Mouse (Mus musculus) thymus, postnatal 36 days (tissue): Measurements from ENCODE around the gene Lmod2.

Experiments used
- DNase-seq, 2 experiments: peaks; one replicate each; pipeline ENCODE4 v3.0.0; 2022; ENCODE audit warnings: mixed read lengths in 2 of 2

The Lmod2 gene

GRCm38 (mm10) chr6:24597500-24597899 lies at the start of gene Lmod2:
Gene Lmod2 (plus strand): TSS chr6:24597762.
- DNase-seq = no peak

- DNase-seq = no peak
Measured at GRCm38 (mm10) chr6:24549801-24550200, 47.8 kb upstream of the Lmod2 start.

GRCm38 (mm10) chr6:24552046-24552445 lies 45.5 kb upstream of the Lmod2 start:
- DNase-seq = no peak

- DNase-seq = no peak
Measured at GRCm38 (mm10) chr6:24554427-24555086, 43.0 kb upstream of the Lmod2 start.

GRCm38 (mm10) chr6:24555488-24555887 lies 42.1 kb upstream of the Lmod2 start:
- DNase-seq = no peak

- DNase-seq = no peak
Measured at GRCm38 (mm10) chr6:24564081-24564480, 33.5 kb upstream of the Lmod2 start.

GRCm38 (mm10) chr6:24564886-24565285 lies 32.7 kb upstream of the Lmod2 start:
- no peak for DNase-seq

- DNase-seq = no peak
Measured at GRCm38 (mm10) chr6:24568963-24569362, 28.6 kb upstream of the Lmod2 start.

GRCm38 (mm10) chr6:24569711-24570110 lies 27.9 kb upstream of the Lmod2 start:
- no peak for DNase-seq

- no peak for DNase-seq
Measured at GRCm38 (mm10) chr6:24570278-24570677, 27.3 kb upstream of the Lmod2 start.

- no peak for DNase-seq
Measured at GRCm38 (mm10) chr6:24571126-24571525, 26.4 kb upstream of the Lmod2 start.

GRCm38 (mm10) chr6:24572431-24572830 lies 25.1 kb upstream of the Lmod2 start:
- no peak for DNase-seq

GRCm38 (mm10) chr6:24573319-24573718 lies 24.2 kb upstream of the Lmod2 start:
- no peak for DNase-seq

GRCm38 (mm10) chr6:24583456-24583855 lies 14.1 kb upstream of the Lmod2 start:
- no peak for DNase-seq

GRCm38 (mm10) chr6:24585431-24586310 lies 11.9 kb upstream of the Lmod2 start:
- DNase-seq = no peak

GRCm38 (mm10) chr6:24586885-24587284 lies 10.7 kb upstream of the Lmod2 start:
- no peak for DNase-seq

- DNase-seq = no peak
Measured at GRCm38 (mm10) chr6:24590282-24590681, 7.3 kb upstream of the Lmod2 start.

- DNase-seq = no peak
Measured at GRCm38 (mm10) chr6:24591525-24592218, 5.9 kb upstream of the Lmod2 start.

GRCm38 (mm10) chr6:24599179-24599578 lies 1.6 kb downstream of the Lmod2 start:
- DNase-seq = no peak

GRCm38 (mm10) chr6:24599639-24600038 lies 2.1 kb downstream of the Lmod2 start:
- no peak for DNase-seq

GRCm38 (mm10) chr6:24600134-24600533 lies 2.6 kb downstream of the Lmod2 start:
- DNase-seq = no peak

- no peak for DNase-seq
Measured at GRCm38 (mm10) chr6:24600726-24601125, 3.2 kb downstream of the Lmod2 start.

GRCm38 (mm10) chr6:24601668-24602067 lies 4.1 kb downstream of the Lmod2 start:
- no peak for DNase-seq

GRCm38 (mm10) chr6:24602351-24602750 lies 4.8 kb downstream of the Lmod2 start:
- no peak for DNase-seq
